Mouse (Mus musculus) limb, embryonic 14.5 days (tissue): ENCODE measurements around the gene Alg12. TPM values are rescaled to one million over a fixed set of nuclear protein-coding genes. Genes with fewer than 3 reads are reported as not detected.
A peak's percentile ranks its signal among the peaks of the same experiment; 100 is the strongest.

Source experiments
- ATAC-seq: fragments of 200-750 bp; cut with Nextera tagmentation; 2 replicates; pipeline ENCODE4 v1.8.0; 2017; ENCODE audit warnings: low read depth, moderate number of reproducible peaks, moderate TSS enrichment; ENCODE audit not compliant: low FRiP score
- DNase-seq: peaks from one replicate; pipeline ENCODE4 v3.0.0-alpha.2; 2015; ENCODE audit warnings: low spot score
- H3K27ac ChIP-seq: fragments of 300-500 bp; sonication (generic); replicated peaks from 2 replicates; pipeline ENCODE4 v1.5.1; 2014; ENCODE audit warnings: low read depth, mild to moderate bottlenecking, low read length, moderate library complexity, mixed read lengths
- H3K27me3 ChIP-seq: fragments of 300-500 bp; sonication (generic); 2 replicates; pipeline ENCODE4 v1.6.1; 2014; ENCODE audit warnings: low read length, mixed read lengths; ENCODE audit not compliant: control insufficient read depth, insufficient read depth
- H3K36me3 ChIP-seq: fragments of 300-500 bp; sonication (generic); 2 replicates; pipeline ENCODE4 v1.6.1; 2014; ENCODE audit warnings: mild to moderate bottlenecking, low read length, moderate library complexity, mixed read lengths; ENCODE audit not compliant: control insufficient read depth, insufficient read depth
- H3K4me1 ChIP-seq: fragments of 300-500 bp; sonication (generic); 2 replicates; pipeline ENCODE4 v1.6.1; 2014; ENCODE audit warnings: antibody characterized with exemption, low read length, mixed read lengths; ENCODE audit not compliant: control insufficient read depth, insufficient read depth
- H3K4me2 ChIP-seq: fragments of 300-500 bp; sonication (generic); replicated peaks from 2 replicates; pipeline ENCODE4 v1.6.1; 2014; ENCODE audit warnings: low read depth, mild to moderate bottlenecking, low read length, moderate library complexity; ENCODE audit not compliant: severe bottlenecking
- H3K4me3 ChIP-seq: fragments of 300-500 bp; sonication (generic); replicated peaks from 2 replicates; pipeline ENCODE4 v1.5.1; 2014; ENCODE audit warnings: low read length
- H3K9ac ChIP-seq: fragments of 300-500 bp; sonication (generic); 2 replicates; pipeline ENCODE4 v1.6.1; 2014; ENCODE audit warnings: mild to moderate bottlenecking, low read depth, low read length, moderate library complexity; ENCODE audit not compliant: severe bottlenecking
- H3K9me3 ChIP-seq: fragments of 300-500 bp; sonication (generic); 2 replicates; pipeline ENCODE4 v1.6.1; 2016; ENCODE audit warnings: low read length; ENCODE audit not compliant: control insufficient read depth
- POLR2A ChIP-seq: fragments of 200-500 bp; IDR thresholded peaks from 2 replicates; pipeline ENCODE4 v1.8.0; 2012; ENCODE audit warnings: inconsistent platforms, mild to moderate bottlenecking, moderate library complexity, borderline replicate concordance; ENCODE audit not compliant: insufficient read depth, insufficient read length; ENCODE audit errors: extremely low read depth
- WGBS: fragments of 180-500 bp; shearing (Covaris S2); extraction: QIAGEN DNeasy Blood & Tissue Kit; methylation state at CpG from one replicate; pipeline ENCODE4 v1.1.7; 2014; 5-methylcytosine and 5-hydroxymethylcytosine counted together
- polyA plus RNA-seq, 2 experiments: library from polyadenylated mRNA; depleted of rRNA in 1 of 2; stranded (reverse) in 1 of 2; unstranded in 1 of 2; fragments of >200 nt; fragmentation: Nextera tagmentation in 1 of 2; extraction: Ambion mirVana in 1 of 2; gene quantifications; 2 replicates each; pipeline versions ENCODE4 v1.2.1 to v1.2.3; 2012 to 2014

The Alg12 gene
- polyA plus RNA-seq, 2 experiments: 12.1 to 17.9 TPM

GRCm38 (mm10) chr15:88865888-88866695, 47.0 kb upstream of the Alg12 start:
- no peak overlapping the region for H3K9ac ChIP-seq
- DNase-seq (no peak), ATAC-seq (no peak)
- peaks cover 26% of the 10 kb centered on the region for H3K36me3 ChIP-seq
- H3K4me1 ChIP-seq: peaks cover 27% of the 10 kb centered on the region
- no peaks in the 10 kb centered on the region for H3K27me3 ChIP-seq
- no peak for TF ChIP-seq POLR2A
- H3K4me2 ChIP-seq: no peak overlapping the region
- WGBS: 71% methylated on average over 4 of the region's 4 CpGs
- no peak overlapping the region for H3K27ac ChIP-seq
- no peaks in the 10 kb centered on the region for H3K9me3 ChIP-seq
- H3K4me3 ChIP-seq: no peak overlapping the region

- Histone ChIP-seq H3K4me2 (peak overlapping the region; percentile 93), H3K4me3 (no peak overlapping the region), H3K36me3 (peaks cover 26% of the 10 kb centered on the region), H3K9ac (no peak overlapping the region), H3K27ac (no peak overlapping the region; the same call in 1 of the 2 replicates), H3K27me3 (no peaks in the 10 kb centered on the region), H3K9me3 (no peaks in the 10 kb centered on the region), H3K4me1 (peaks cover 28% of the 10 kb centered on the region)
- no peak for TF ChIP-seq POLR2A
- DNase-seq: no peak
- no peak for ATAC-seq
- WGBS: 77% methylated on average over 14 of the region's 14 CpGs
Observed at GRCm38 (mm10) chr15:88865061-88865460, 45.9 kb upstream of the Alg12 start.

- WGBS: 45% methylated on average over 22 of the region's 22 CpGs
- Histone ChIP-seq H3K9me3 (no peaks in the 10 kb centered on the region), H3K9ac (peak overlapping the region; percentile 75; the same call in 1 of the 2 replicates), H3K4me1 (peaks cover 28% of the 10 kb centered on the region), H3K27ac (peak overlapping the region; percentile 63), H3K27me3 (no peaks in the 10 kb centered on the region), H3K4me2 (peak overlapping the region; percentile 93), H3K4me3 (peak overlapping the region; percentile 70), H3K36me3 (peaks cover 26% of the 10 kb centered on the region)
- ATAC-seq: no peak; the same call in 1 of the 2 replicates
- TF ChIP-seq POLR2A: no peak
- DNase-seq: no peak
Observed at GRCm38 (mm10) chr15:88864270-88865030, 45.3 kb upstream of the Alg12 start.

- H3K27ac ChIP-seq: peak overlapping the region; percentile 63
- DNase-seq (peak; percentile 97), ATAC-seq (peak; percentile 87)
- peaks cover 26% of the 10 kb centered on the region for H3K36me3 ChIP-seq
- H3K4me3 ChIP-seq: peak overlapping the region; percentile 70
- no peaks in the 10 kb centered on the region for H3K27me3 ChIP-seq
- H3K9ac ChIP-seq: peak overlapping the region; percentile 75
- 0% methylated on average over 19 of the region's 39 CpGs for WGBS
- H3K9me3 ChIP-seq: no peaks in the 10 kb centered on the region
- no peak for TF ChIP-seq POLR2A
- peaks cover 28% of the 10 kb centered on the region for H3K4me1 ChIP-seq
- H3K4me2 ChIP-seq: peak overlapping the region; percentile 93
Observed at GRCm38 (mm10) chr15:88863695-88864231, 44.6 kb upstream of the Alg12 start.
